Mouse (Mus musculus) thymus, postnatal 14 days (tissue): ENCODE measurements around the gene Ikzf3.

Experiments used
- DNase-seq: peaks from one replicate; pipeline ENCODE4 v3.0.0; 2021

Ikzf3 gene

GRCm38 (mm10) chr11:98509434-98509833 lies 36.4 kb downstream of the Ikzf3 start:
- no peak for DNase-seq

- no peak for DNase-seq
Observed at GRCm38 (mm10) chr11:98504926-98505325, 40.9 kb downstream of the Ikzf3 start.

- peak; percentile 76 for DNase-seq
Observed at GRCm38 (mm10) chr11:98497388-98498288, 48.2 kb downstream of the Ikzf3 start.

GRCm38 (mm10) chr11:98495176-98495719 lies 50.6 kb downstream of the Ikzf3 start:
- peak; percentile 75 for DNase-seq

- peak; percentile 40 for DNase-seq
Observed at GRCm38 (mm10) chr11:98493394-98493793, 52.4 kb downstream of the Ikzf3 start.

- DNase-seq = peak; percentile 50
Observed at GRCm38 (mm10) chr11:98492959-98493358, 52.9 kb downstream of the Ikzf3 start.

GRCm38 (mm10) chr11:98491571-98491970 lies 54.3 kb downstream of the Ikzf3 start:
- DNase-seq = peak; percentile 30

- DNase-seq = no peak
Observed at GRCm38 (mm10) chr11:98488540-98489234, 57.1 kb downstream of the Ikzf3 start.

GRCm38 (mm10) chr11:98487526-98488040 lies 58.2 kb downstream of the Ikzf3 start:
- peak; percentile 35 for DNase-seq

GRCm38 (mm10) chr11:98485749-98486148 lies 60.1 kb downstream of the Ikzf3 start:
- no peak for DNase-seq

GRCm38 (mm10) chr11:98482067-98482466 lies 63.8 kb downstream of the Ikzf3 start:
- no peak for DNase-seq

GRCm38 (mm10) chr11:98481231-98481630 lies 64.6 kb downstream of the Ikzf3 start:
- no peak for DNase-seq

- DNase-seq = no peak
Observed at GRCm38 (mm10) chr11:98479940-98480497, 65.8 kb downstream of the Ikzf3 start.

GRCm38 (mm10) chr11:98479026-98479939 lies 66.5 kb downstream of the Ikzf3 start:
- DNase-seq = peak; percentile 46

- no peak for DNase-seq
Observed at GRCm38 (mm10) chr11:98477011-98477701, 68.7 kb downstream of the Ikzf3 start.

GRCm38 (mm10) chr11:98476434-98476807 lies 69.4 kb downstream of the Ikzf3 start:
- no peak for DNase-seq

- DNase-seq = no peak
Observed at GRCm38 (mm10) chr11:98475630-98476433, 70.0 kb downstream of the Ikzf3 start.

GRCm38 (mm10) chr11:98474967-98475366 lies 70.9 kb downstream of the Ikzf3 start:
- no peak for DNase-seq

GRCm38 (mm10) chr11:98473916-98474479 lies 71.8 kb downstream of the Ikzf3 start:
- DNase-seq = no peak

- no peak for DNase-seq
Observed at GRCm38 (mm10) chr11:98472696-98473095, 73.1 kb downstream of the Ikzf3 start.
